Mouse (Mus musculus): ENCODE measurements around the gene Foxp1. TPM values are rescaled to one million over a fixed set of nuclear protein-coding genes. Genes with fewer than 3 reads are reported as not detected.

Foxp1 gene
- polyA plus RNA-seq, 1 experiment from 2014 or later, result 18.9 TPM

DNA sequence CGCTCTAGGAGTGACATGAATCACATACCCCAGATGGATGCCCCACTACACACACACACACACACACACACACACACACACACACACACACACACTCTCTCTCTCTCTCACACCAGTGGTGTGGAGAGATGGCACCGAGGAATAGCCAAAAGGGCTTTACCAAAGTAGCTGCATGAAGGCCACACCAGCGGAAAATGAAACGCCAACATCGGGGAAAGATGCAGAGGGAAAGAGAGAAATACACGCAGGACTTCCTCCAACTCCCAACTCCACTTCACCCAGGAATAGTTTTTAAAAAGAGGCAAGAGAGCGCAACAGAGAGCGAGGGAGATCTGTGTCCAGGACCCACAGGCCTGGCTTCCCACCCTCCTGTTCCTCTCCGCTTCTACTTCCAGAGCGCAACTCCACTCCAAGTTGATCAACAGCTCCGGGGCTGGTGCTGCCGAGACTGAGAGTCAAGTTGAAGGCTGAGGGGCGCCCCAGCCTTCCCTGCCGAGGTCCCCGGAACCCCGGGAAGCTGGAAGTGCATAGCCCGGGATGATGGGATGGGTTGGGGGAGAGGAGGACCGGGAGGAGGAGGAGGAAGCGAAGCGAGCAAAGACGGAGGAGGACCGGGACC is 494.9 kb downstream of the Foxp1 start:
- peak overlapping the region; percentile 80 for H3K27ac ChIP-seq (ENCODE audit: low read depth)
- H3K4me2 ChIP-seq (ENCODE audit: low read depth, low read length), result peak overlapping the region; percentile 83
- H3K9ac ChIP-seq (replicated peaks), result peak overlapping the region; percentile 77
- H3K4me3 ChIP-seq (ENCODE audit: low read depth, low read length), result peak overlapping the region; percentile 67
- no peaks in the 10 kb centered on the region for H3K27me3 ChIP-seq (ENCODE audit: insufficient read depth, low read length)
- H3K9me3 ChIP-seq (ENCODE audit: low read length), result no peaks in the 10 kb centered on the region
- no peaks in the 10 kb centered on the region for H3K36me3 ChIP-seq (replicated peaks; ENCODE audit: insufficient read depth, low read length)
- peaks cover 47% of the 10 kb centered on the region for H3K4me1 ChIP-seq (ENCODE audit: insufficient read depth)
- ATAC-seq (peak; percentile 30), DNase-seq (no peak)
- TF ChIP-seq EP300 (IDR thresholded peaks at IDR 0.05; ENCODE audit: low read depth) (no peak), CTCF (IDR thresholded peaks at IDR 0.05; ENCODE audit: low read depth) (no peak)
- WGBS (ENCODE audit: insufficient replicate concordance), result 2% methylated on average over 19 of the region's 22 CpGs

DNA sequence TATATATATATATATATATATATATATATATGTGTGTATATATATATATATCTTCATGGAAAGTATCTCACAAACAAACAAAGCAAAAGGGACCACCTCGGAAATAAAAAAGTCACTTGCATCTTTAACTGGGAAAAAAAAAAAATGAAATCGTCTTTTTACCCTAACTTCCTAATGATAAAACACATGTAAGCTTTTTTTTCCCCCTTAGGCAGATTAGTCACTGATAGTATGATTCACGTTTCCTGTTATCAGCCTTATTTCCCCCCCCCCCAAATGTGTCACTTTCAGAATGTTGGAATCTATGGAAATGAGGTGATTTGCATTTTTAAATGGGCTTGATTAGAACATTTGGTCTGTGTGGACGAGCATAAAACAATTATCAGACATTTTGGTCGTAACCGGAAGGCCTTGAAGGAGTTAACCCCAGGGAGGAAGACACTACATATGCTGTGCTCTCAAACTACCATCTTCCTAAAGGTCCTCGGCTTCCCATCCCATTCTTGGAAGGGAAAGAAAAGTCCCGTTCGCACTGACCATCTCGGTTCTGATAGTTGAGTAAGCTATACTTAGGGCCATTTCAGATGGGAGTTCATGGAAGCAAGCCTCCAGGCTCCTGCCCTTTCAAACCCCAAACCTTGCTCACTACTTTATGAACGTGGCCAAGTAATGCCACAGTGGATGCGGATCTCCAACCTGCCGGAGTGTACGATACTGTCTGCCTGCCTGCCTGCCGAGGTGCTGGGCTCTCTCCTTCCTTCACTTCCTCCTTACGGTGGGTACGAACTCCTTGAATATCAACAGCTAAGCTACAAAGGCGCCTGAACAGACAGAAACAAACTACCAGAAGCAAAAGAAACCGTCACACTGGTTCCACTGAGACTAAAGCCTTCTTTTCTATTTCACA is 495.6 kb downstream of the Foxp1 start:
- Histone ChIP-seq H3K27me3 (ENCODE audit: insufficient read depth, low read length) (no peaks in the 10 kb centered on the region), H3K9ac (replicated peaks) (peak overlapping the region; percentile 77), H3K4me2 (ENCODE audit: low read depth, low read length) (peak overlapping the region; percentile 83), H3K4me3 (ENCODE audit: low read depth, low read length) (peak overlapping the region; percentile 67), H3K9me3 (ENCODE audit: low read length) (no peaks in the 10 kb centered on the region), H3K36me3 (replicated peaks; ENCODE audit: insufficient read depth, low read length) (no peaks in the 10 kb centered on the region), H3K4me1 (ENCODE audit: insufficient read depth) (peaks cover 49% of the 10 kb centered on the region), H3K27ac (ENCODE audit: low read depth) (peak overlapping the region; percentile 80)
- 10% methylated on average over 19 of the region's 19 CpGs for WGBS (ENCODE audit: insufficient replicate concordance)
- ATAC-seq, result no peak
- no peak for TF ChIP-seq EP300 (IDR thresholded peaks at IDR 0.05; ENCODE audit: low read depth)
- no peak for TF ChIP-seq CTCF (IDR thresholded peaks at IDR 0.05; ENCODE audit: low read depth)
- no peak for DNase-seq

DNA sequence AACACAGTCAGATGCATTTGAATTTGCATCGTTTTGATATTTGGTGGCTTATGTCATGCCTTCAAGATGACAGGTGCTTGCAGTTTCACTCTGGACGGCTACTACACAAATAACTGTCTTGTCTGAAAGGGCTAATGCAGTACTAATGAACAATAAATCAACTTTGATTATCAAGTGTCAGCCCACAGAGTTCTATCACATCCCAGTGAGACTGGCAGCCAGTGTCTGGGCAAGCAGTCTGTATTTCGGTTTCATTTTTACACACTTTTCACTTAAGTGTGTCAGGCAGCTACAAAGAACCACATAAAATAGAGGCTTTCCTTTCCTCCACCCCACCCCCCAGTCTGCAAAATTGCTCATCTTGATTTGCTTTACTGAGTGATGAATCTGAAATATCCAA is 496.5 kb downstream of the Foxp1 start:
- H3K4me3 ChIP-seq (ENCODE audit: low read depth, low read length), result no peak overlapping the region
- peak overlapping the region; percentile 53 for H3K4me2 ChIP-seq (ENCODE audit: low read depth, low read length)
- ATAC-seq (no peak), DNase-seq (no peak)
- H3K4me1 ChIP-seq (ENCODE audit: insufficient read depth), result peaks cover 45% of the 10 kb centered on the region
- no peaks in the 10 kb centered on the region for H3K9me3 ChIP-seq (ENCODE audit: low read length)
- no peak for TF ChIP-seq EP300 (IDR thresholded peaks at IDR 0.05; ENCODE audit: low read depth)
- TF ChIP-seq CTCF (IDR thresholded peaks at IDR 0.05; ENCODE audit: low read depth), result no peak
- WGBS (ENCODE audit: insufficient replicate concordance), result 28% methylated on average over 3 of the region's 3 CpGs
- H3K27me3 ChIP-seq (ENCODE audit: insufficient read depth, low read length), result no peaks in the 10 kb centered on the region
- 0 out of 2 replicates have a peak overlapping the region, but pooled peaks have one; percentile 16 for H3K27ac ChIP-seq (ENCODE audit: low read depth)
- H3K36me3 ChIP-seq (replicated peaks; ENCODE audit: insufficient read depth, low read length), result no peaks in the 10 kb centered on the region
- H3K9ac ChIP-seq (replicated peaks), result no peak overlapping the region

DNA sequence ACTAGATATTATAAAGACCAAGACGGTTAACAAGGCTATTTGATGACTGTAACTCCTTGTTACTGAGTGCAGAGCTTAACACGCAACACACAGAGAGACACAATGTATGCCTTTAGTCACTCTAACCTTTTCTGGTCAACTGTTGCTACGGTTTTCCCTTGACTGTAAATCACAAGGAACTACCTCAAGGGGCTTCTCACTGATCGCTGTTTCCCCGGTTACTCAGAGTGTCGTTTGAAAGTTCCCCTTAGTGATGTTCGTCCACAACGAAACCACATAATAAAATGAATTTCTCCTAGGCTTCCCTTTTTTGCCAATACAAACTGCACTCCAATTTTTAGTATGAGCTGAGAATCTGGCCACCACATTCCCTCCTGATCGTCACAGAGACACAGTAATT is 497.9 kb downstream of the Foxp1 start:
- Histone ChIP-seq H3K9ac (replicated peaks) (no peak overlapping the region), H3K4me2 (ENCODE audit: low read depth, low read length) (0 out of 2 replicates have a peak overlapping the region, but pooled peaks have one; percentile 2), H3K4me3 (ENCODE audit: low read depth, low read length) (no peak overlapping the region), H3K27me3 (ENCODE audit: insufficient read depth, low read length) (no peaks in the 10 kb centered on the region), H3K9me3 (ENCODE audit: low read length) (no peaks in the 10 kb centered on the region), H3K4me1 (ENCODE audit: insufficient read depth) (peaks cover 37% of the 10 kb centered on the region), H3K36me3 (replicated peaks; ENCODE audit: insufficient read depth, low read length) (no peaks in the 10 kb centered on the region), H3K27ac (ENCODE audit: low read depth) (no peak overlapping the region)
- DNase-seq, result no peak
- 33% methylated on average over 9 of the region's 9 CpGs for WGBS (ENCODE audit: insufficient replicate concordance)
- TF ChIP-seq CTCF (IDR thresholded peaks at IDR 0.05; ENCODE audit: low read depth) (no peak), EP300 (IDR thresholded peaks at IDR 0.05; ENCODE audit: low read depth) (no peak)
- ATAC-seq, result no peak

DNA sequence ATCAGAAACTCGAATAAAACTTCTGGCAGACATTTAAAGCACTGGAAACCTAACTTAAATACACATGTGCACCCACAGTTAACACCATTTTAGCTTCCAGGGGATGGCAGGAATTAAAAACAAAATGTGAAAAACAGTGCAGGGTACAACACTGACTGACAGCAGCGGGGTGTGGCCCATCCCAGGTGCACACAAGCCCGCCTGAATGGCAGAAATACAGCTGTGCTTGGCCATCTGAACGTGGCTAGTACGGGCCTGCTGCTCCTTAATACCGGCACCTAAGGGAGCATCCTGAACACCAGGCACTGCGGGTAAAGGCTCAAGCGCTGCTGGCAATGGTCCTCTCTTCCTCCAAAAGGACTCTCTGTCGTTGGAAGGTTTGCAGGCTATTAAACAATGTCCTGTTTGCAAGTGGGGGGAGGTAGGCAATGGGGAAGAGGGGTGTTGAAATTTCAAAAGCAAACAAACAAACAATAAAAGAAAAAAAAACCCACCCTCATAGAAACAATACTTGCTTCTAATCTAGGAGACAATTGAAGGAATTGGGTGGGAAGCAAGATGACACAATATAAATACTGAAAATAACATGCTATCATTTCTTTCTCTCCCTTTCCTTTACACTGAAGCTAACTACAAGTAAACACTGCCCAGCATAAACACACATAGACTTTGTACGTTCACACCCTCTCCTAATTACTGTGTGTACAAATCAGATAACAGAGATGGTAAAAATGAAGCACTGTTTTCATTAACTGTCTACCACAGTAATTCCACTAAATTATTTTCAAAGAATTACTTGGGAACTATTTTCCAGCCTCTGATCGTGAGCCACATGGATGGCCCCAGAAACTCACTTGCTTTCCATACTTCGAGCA is 501.7 kb downstream of the Foxp1 start:
- peak overlapping the region; percentile 44 for H3K4me2 ChIP-seq (ENCODE audit: low read depth, low read length)
- H3K27me3 ChIP-seq (ENCODE audit: insufficient read depth, low read length), result no peaks in the 10 kb centered on the region
- 48% methylated on average over 12 of the region's 12 CpGs for WGBS (ENCODE audit: insufficient replicate concordance)
- no peak for DNase-seq
- ATAC-seq, result peak; percentile 59
- no peak overlapping the region for H3K4me3 ChIP-seq (ENCODE audit: low read depth, low read length)
- H3K4me1 ChIP-seq (ENCODE audit: insufficient read depth), result peaks cover 23% of the 10 kb centered on the region
- 0 out of 2 replicates have a peak, but pooled peaks cover 3% of the 10 kb centered on the region for H3K36me3 ChIP-seq (replicated peaks; ENCODE audit: insufficient read depth, low read length)
- H3K9me3 ChIP-seq (ENCODE audit: low read length), result no peaks in the 10 kb centered on the region
- no peak overlapping the region for H3K9ac ChIP-seq (replicated peaks)
- H3K27ac ChIP-seq (ENCODE audit: low read depth), result peak overlapping the region; percentile 69
- no peak for TF ChIP-seq CTCF (IDR thresholded peaks at IDR 0.05; ENCODE audit: low read depth)
- TF ChIP-seq EP300 (IDR thresholded peaks at IDR 0.05; ENCODE audit: low read depth), result no peak
